Mouse (Mus musculus): Measurements from ENCODE around the gene Ube2d2b. TPM values are rescaled to one million over a fixed set of nuclear protein-coding genes. Genes with fewer than 3 reads are reported as not detected.

The Ube2d2b gene
- polyA plus RNA-seq, 1 experiment from 2014 or later, result 0.22 TPM

DNA sequence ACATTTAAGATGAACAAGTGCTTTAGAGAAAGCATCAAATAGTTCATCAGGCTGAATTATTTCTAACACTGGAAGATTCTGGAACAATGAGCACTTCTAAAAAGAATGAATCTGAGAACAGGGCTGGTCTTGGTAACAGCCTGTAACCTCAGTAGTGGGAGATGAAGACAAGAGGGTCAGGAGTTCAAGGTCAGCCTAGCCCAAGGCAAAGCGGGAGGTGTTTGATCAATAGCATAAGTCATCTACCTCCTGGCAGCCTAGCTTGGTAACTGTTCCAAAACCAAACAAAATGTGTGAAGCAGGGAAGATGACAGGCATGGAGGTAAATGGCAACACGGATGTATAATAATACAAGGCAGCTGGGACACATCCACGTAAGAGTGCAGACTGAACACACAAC lies 34.1 kb downstream of the Ube2d2b start:
- no peak for ATAC-seq (replicated peaks)
- WGBS, result 88% methylated on average over 3 of the region's 3 CpGs
- no peak overlapping the region for H3K27ac ChIP-seq
- no peaks in the 10 kb centered on the region for H3K9me3 ChIP-seq
- H3K27me3 ChIP-seq (replicated peaks), result no peaks in the 10 kb centered on the region
- no peak overlapping the region for H3K9ac ChIP-seq
- H3K4me1 ChIP-seq, result peaks cover 15% of the 10 kb centered on the region
- H3K4me3 ChIP-seq, result no peak overlapping the region
- no peaks in the 10 kb centered on the region for H3K36me3 ChIP-seq (replicated peaks)
- no peak overlapping the region for H3K4me2 ChIP-seq

DNA sequence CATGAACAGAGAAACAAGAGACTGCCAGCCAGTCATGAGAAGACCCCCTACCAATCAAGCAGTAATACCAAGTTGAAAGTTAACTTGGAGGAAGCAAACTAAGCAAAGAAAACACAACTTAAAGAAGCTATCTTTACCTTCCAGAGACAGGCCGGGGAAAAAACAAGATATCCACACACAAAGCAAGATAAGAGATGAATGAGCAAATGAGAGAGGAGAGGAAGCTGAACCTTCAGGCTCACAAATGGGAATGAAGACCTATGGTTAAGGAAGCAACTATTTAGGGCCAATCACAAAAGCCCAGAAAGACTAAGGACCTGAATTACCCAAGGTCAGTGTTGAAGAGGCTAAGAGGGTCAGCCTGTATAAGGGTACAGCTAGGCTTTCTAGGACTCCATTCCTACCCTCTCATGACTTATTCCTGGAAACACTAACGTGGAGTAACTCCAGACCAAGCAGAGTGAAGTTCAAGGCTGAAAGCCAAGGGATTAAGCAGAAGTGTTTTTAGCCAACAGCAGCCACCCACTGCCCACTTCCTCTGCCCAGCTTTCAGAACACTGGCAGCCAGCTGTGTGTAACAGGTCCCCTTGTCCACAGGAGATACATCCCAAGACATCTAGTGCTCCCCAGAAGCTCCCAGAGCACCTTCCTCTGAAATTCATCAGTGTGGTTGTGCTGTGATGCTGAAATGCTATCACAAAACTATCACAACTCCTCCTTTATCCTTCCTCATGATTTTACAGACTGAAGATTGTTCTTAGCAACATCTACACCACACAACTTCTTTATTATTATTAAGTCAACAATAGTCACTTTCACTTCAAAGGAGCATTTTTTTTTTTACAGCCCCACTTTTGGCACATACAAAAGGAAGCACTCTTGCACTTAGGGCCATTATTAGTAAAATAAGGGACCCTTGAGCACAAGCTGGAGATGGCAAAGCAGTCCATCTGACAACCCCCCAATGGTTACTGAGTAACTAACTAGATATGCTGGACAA lies 36.5 kb downstream of the Ube2d2b start:
- Histone ChIP-seq H3K27me3 (replicated peaks) (no peaks in the 10 kb centered on the region), H3K4me1 (peaks cover 15% of the 10 kb centered on the region), H3K9me3 (no peaks in the 10 kb centered on the region), H3K4me3 (no peak overlapping the region), H3K9ac (no peak overlapping the region), H3K36me3 (replicated peaks) (no peaks in the 10 kb centered on the region), H3K4me2 (no peak overlapping the region), H3K27ac (no peak overlapping the region)
- WGBS, result 71% methylated on average over 2 of the region's 2 CpGs
- no peak for ATAC-seq (replicated peaks)

DNA sequence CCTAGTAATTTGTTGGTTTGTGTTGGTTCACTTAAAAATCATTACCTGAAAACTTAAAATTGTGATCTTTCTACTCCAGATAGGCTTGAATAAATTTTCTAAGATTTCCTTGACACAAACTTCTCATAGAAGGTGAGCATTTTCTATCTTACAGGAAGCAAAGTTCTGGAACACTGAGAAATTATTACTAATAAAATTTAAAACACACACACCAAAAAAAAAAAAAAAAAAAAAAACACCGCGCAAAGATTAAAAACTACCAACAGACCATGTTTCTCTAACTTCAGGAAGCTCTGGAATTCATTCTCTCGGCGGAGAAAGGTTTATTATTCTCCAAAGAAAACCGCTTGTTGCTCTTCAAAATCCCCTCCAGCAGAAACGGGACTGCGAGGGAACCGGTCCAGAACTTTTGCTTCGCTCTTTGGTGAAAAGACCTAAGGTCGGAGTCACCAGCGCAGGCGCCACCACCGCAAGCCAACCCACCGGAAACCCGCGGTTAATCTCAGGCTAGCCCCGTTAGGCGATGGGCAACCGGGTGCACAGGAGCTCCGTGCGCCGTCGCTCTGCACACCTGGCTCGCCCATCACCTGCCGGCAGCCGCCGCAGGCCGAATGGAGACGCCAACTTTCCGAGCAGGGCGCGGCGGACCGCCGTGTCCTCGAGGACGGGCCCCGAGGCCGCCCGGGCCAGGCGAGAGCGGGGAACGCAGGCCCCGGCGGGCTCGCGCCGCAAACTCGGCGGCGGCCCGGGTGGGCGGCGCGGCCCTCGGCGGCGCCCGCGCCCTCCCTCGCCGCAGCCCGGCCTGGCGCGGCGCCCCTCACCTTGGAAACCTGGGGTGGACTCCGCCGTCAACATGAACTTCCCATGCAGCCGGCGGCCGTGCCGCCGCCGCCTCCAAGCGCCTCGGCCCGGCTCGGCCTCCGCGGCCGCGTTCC lies 38.3 kb downstream of the Ube2d2b start:
- H3K36me3 ChIP-seq (replicated peaks), result no peaks in the 10 kb centered on the region
- peak overlapping the region; percentile 92 for H3K27ac ChIP-seq
- H3K4me2 ChIP-seq, result peak overlapping the region; percentile 74
- peak overlapping the region; percentile 76 for H3K4me3 ChIP-seq
- under 1% methylated on average over 72 of the region's 82 CpGs for WGBS
- 0 out of 2 replicates have a peak, but pooled peaks cover 3% of the 10 kb centered on the region for H3K27me3 ChIP-seq (replicated peaks)
- peak overlapping the region; percentile 71 for H3K9ac ChIP-seq
- H3K9me3 ChIP-seq, result no peaks in the 10 kb centered on the region
- peaks cover 15% of the 10 kb centered on the region for H3K4me1 ChIP-seq
- peak; percentile 87 for ATAC-seq (replicated peaks)

DNA sequence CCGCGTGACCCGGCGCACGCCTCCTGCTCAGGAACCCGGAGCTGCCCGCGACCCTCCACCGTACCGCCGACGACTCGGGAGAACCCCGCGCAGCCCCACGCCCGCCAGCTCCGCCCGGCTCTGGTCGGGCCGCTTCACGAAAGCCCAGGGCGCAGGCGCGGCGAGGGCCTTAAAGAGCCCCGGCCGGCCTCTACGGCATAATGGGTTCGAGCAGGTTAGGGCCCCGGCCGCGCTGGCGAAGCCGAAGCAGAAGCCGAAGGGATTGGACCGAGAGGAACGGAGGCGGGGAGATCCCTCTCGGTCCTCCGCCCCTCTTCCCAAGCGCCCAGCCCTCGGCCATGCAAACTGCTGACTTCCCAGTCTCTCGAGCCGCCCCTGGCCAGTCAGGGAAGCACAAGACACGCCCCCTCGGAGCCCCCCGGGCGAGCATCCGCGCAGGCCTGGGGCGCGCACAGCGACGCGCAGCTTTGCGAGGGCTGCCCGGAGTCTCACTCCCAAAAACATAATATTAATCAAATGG lies 39.1 kb downstream of the Ube2d2b start:
- H3K27ac ChIP-seq, result peak overlapping the region; percentile 92
- peak overlapping the region; percentile 74 for H3K4me2 ChIP-seq
- 0 out of 2 replicates have a peak, but pooled peaks cover 3% of the 10 kb centered on the region for H3K27me3 ChIP-seq (replicated peaks)
- no peaks in the 10 kb centered on the region for H3K36me3 ChIP-seq (replicated peaks)
- WGBS, result 0% methylated on average over 57 of the region's 58 CpGs
- H3K4me1 ChIP-seq, result peaks cover 15% of the 10 kb centered on the region
- ATAC-seq (replicated peaks), result peak; percentile 99
- no peaks in the 10 kb centered on the region for H3K9me3 ChIP-seq
- H3K9ac ChIP-seq, result peak overlapping the region; percentile 71
- H3K4me3 ChIP-seq, result peak overlapping the region; percentile 76

- Histone ChIP-seq H3K27ac (no peak overlapping the region), H3K4me3 (no peak overlapping the region), H3K9me3 (no peaks in the 10 kb centered on the region), H3K9ac (no peak overlapping the region), H3K27me3 (replicated peaks) (0 out of 2 replicates have a peak, but pooled peaks cover 3% of the 10 kb centered on the region), H3K36me3 (replicated peaks) (no peaks in the 10 kb centered on the region), H3K4me2 (no peak overlapping the region; the same call in 1 of the 2 replicates), H3K4me1 (peaks cover 15% of the 10 kb centered on the region)
- WGBS, result 67% methylated on average over 2 of the region's 2 CpGs
- ATAC-seq (replicated peaks), result no peak
These were observed 39.8 kb downstream of the Ube2d2b start for GRCm38 (mm10) chr5:107869701-107870100.

GRCm38 (mm10) chr5:107873330-107873729 lies 43.4 kb downstream of the Ube2d2b start:
- ATAC-seq (replicated peaks), result no peak
- Histone ChIP-seq H3K4me3 (no peak overlapping the region), H3K4me2 (no peak overlapping the region), H3K27me3 (replicated peaks) (0 out of 2 replicates have a peak, but pooled peaks cover 3% of the 10 kb centered on the region), H3K9me3 (no peaks in the 10 kb centered on the region), H3K27ac (no peak overlapping the region), H3K36me3 (replicated peaks) (no peaks in the 10 kb centered on the region), H3K4me1 (no peaks in the 10 kb centered on the region), H3K9ac (no peak overlapping the region)
- WGBS, result 90% methylated on average over 6 of the region's 6 CpGs

GRCm38 (mm10) chr5:107873886-107874302 lies 44.0 kb downstream of the Ube2d2b start:
- Histone ChIP-seq H3K27me3 (replicated peaks) (0 out of 2 replicates have a peak, but pooled peaks cover 3% of the 10 kb centered on the region), H3K36me3 (replicated peaks) (no peaks in the 10 kb centered on the region), H3K4me3 (no peak overlapping the region), H3K4me1 (no peaks in the 10 kb centered on the region), H3K4me2 (no peak overlapping the region), H3K27ac (no peak overlapping the region), H3K9me3 (no peaks in the 10 kb centered on the region), H3K9ac (no peak overlapping the region)
- no peak for ATAC-seq (replicated peaks)
- 72% methylated on average over 7 of the region's 7 CpGs for WGBS

DNA sequence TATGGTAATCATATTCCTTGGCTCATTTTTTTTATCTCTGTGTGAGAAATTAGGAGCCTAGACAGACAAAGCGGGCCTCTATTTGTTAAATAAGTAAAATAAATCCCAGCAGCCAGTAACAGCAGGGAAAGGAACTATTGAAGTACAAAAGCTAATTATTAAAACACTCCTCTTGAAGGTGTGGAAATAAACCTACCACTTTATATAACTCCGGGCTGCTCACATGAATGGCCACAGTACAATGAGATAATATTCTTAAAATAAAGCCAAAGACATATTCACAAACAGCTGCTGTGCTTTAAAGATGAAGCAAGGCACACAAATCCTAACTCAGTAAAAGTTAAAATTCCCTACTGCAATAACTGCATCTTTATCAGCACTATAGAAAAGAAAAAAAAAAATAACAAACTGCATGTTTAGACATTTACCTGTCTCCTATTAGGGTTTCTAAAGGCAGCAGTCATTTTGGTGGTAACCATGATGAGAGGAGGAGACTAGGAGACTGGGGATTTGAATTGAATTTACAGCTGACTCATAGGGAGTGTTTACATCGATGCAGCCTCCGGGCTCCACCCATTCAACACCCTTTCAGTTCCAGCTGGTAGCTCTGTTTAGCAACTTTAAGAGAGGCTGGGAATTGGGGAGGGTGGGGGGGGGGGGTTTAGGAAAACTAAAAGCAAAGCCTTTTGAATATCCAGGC lies 44.8 kb downstream of the Ube2d2b start, which contains the start of gene Evi5:
Gene Evi5, minus strand, starts transcription at position 547 of the 700 bp plus-strand sequence.
- H3K36me3 ChIP-seq (replicated peaks), result no peaks in the 10 kb centered on the region
- 44% methylated on average over 4 of the region's 4 CpGs for WGBS
- no peaks in the 10 kb centered on the region for H3K4me1 ChIP-seq
- 0 out of 2 replicates have a peak, but pooled peaks cover 3% of the 10 kb centered on the region for H3K27me3 ChIP-seq (replicated peaks)
- no peak for ATAC-seq (replicated peaks)
- H3K4me3 ChIP-seq, result no peak within 1 kb of the TSS
- H3K9me3 ChIP-seq, result no peaks in the 10 kb centered on the region
- no peak within 1 kb of the TSS for H3K9ac ChIP-seq
- H3K4me2 ChIP-seq, result no peak within 1 kb of the TSS
- H3K27ac ChIP-seq, result no peak within 1 kb of the TSS

DNA sequence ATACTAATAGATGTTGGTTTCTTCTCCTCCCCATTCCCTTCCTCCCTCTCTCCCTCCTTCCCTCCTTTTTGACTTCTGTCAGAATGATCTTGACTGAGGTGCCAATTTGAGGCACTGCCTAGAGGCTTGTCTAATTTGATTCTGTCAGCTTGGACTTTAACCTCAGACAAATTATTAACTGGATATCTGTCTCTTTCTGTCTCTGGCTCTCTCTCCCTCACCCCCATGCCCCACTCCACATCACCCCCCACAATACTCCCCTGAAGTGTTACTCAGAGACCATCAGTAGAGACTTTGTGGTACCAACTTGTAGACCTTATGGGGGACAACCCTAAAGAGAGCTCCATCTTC lies 45.3 kb downstream of the Ube2d2b start:
- Histone ChIP-seq H3K4me1 (no peaks in the 10 kb centered on the region), H3K4me3 (no peak overlapping the region)
- ATAC-seq (replicated peaks), result no peak

DNA sequence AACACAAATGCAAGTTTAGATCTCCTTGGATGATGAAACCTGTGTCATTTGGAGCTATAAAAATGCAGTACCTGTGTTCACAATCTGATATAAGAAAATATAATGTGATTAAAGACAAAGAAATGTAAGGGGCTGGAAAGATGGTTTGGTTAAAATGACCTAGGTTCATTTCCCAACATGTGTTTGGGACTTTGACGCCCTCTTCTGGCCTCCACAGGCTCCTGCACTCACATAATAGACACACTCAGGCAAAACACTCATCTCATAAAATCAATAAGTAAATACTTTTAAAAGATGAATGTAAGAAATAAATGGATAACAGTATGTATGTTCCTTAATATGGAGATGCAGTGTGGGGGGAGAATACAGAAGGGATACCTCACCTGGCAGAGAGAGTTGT lies 47.2 kb downstream of the Ube2d2b start:
- no peak for ATAC-seq (replicated peaks)
- Histone ChIP-seq H3K9ac (no peak overlapping the region), H3K9me3 (no peaks in the 10 kb centered on the region), H3K27ac (no peak overlapping the region), H3K27me3 (replicated peaks) (no peaks in the 10 kb centered on the region), H3K4me3 (no peak overlapping the region), H3K4me2 (no peak overlapping the region), H3K4me1 (no peaks in the 10 kb centered on the region), H3K36me3 (replicated peaks) (no peaks in the 10 kb centered on the region)
- WGBS, result 82% methylated on average over 1 of the region's 1 CpGs

More for the DNA sequence above, 45.3 kb downstream of the Ube2d2b start:
- H3K9me3 ChIP-seq, result no peaks in the 10 kb centered on the region
- no peak overlapping the region for H3K9ac ChIP-seq
- H3K27me3 ChIP-seq (replicated peaks), result 0 out of 2 replicates have a peak, but pooled peaks cover 3% of the 10 kb centered on the region
- no peaks in the 10 kb centered on the region for H3K36me3 ChIP-seq (replicated peaks)
- H3K27ac ChIP-seq, result no peak overlapping the region
- no peak overlapping the region for H3K4me2 ChIP-seq

DNA sequence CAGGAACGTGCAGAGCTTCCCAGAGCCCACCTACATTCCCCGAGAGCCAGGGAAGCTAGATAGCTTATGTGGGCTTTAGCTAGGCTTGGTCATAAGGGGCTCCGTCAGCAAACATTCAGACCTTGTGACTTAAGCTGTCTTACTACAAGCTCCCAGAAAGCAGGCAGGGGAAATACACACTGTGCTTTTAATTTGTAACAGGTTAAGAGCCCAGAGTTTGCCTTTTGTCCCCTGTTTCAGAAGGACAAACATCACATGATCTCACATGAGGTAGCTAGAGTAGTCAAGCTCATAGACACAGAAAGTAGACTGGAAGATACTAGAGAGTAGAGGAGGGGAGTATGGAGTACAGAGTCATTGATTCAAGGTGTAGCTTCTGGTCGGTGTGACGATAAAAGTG lies 50.8 kb downstream of the Ube2d2b start:
- Histone ChIP-seq H3K27ac (no peak overlapping the region), H3K9me3 (no peaks in the 10 kb centered on the region), H3K4me2 (no peak overlapping the region), H3K36me3 (replicated peaks) (no peaks in the 10 kb centered on the region), H3K27me3 (replicated peaks) (no peaks in the 10 kb centered on the region), H3K4me3 (no peak overlapping the region), H3K4me1 (no peaks in the 10 kb centered on the region), H3K9ac (no peak overlapping the region)
- ATAC-seq (replicated peaks), result no peak
- WGBS, result 80% methylated on average over 5 of the region's 5 CpGs
